Mouse (Mus musculus) CH12.LX (cell line): Measurements from ENCODE around the gene Itgb2. TPM values are rescaled to one million over a fixed set of nuclear protein-coding genes. Genes with fewer than 3 reads are reported as not detected.

Experiments used
- DNase-seq: peaks from one replicate; pipeline ENCODE4 v3.0.0-alpha.2; 2013; ENCODE audit errors: extremely low read depth
- H3K27ac ChIP-seq: 2 replicates; pipeline ENCODE4 v1.5.1; 2012; ENCODE audit warnings: low read depth, mild to moderate bottlenecking, control low read depth, moderate library complexity; ENCODE audit not compliant: insufficient read depth
- H3K27me3 ChIP-seq: replicated peaks from 2 replicates; pipeline ENCODE3; 2012; ENCODE audit warnings: inconsistent platforms
- H3K36me3 ChIP-seq, 2 experiments: replicated peaks in 1 of 2; 2 replicates each; pipeline versions ENCODE3 to v1.6.1; 2012; ENCODE audit warnings: inconsistent platforms in 1 of 2, low read length in 1 of 2, mild to moderate bottlenecking in 1 of 2, mixed read lengths in 1 of 2, moderate library complexity in 1 of 2; ENCODE audit not compliant: control insufficient read depth in 1 of 2, insufficient read depth in 1 of 2
- H3K4me1 ChIP-seq, 2 experiments: 2 replicates each; pipeline ENCODE4 v1.6.1; 2012; ENCODE audit warnings: inconsistent platforms in 1 of 2, moderate library complexity in 1 of 2; ENCODE audit not compliant: insufficient read depth in 2 of 2, control insufficient read depth in 1 of 2
- H3K4me2 ChIP-seq: 2 replicates; pipeline ENCODE4 v1.6.1; 2012; ENCODE audit warnings: low read depth, mild to moderate bottlenecking, control low read depth; ENCODE audit not compliant: poor library complexity, insufficient read depth, severe bottlenecking
- H3K4me3 ChIP-seq, 3 experiments: fragments of 150-350 bp in 1 of 3; sonication (generic) in 1 of 3; replicated peaks in 1 of 3; 2 replicates each; pipeline versions ENCODE3 to v1.5.1; 2011 to 2012; ENCODE audit warnings: low read depth in 2 of 3, low read length in 2 of 3, mild to moderate bottlenecking in 2 of 3, moderate library complexity in 2 of 3, control low read depth in 1 of 3, improper control_type of control experiment in 1 of 3, inconsistent platforms in 1 of 3, mixed read lengths in 1 of 3; ENCODE audit not compliant: poor library complexity in 1 of 3
- H3K79me2 ChIP-seq: replicated peaks from 2 replicates; pipeline ENCODE4 v1.6.1; 2012; ENCODE audit warnings: mild to moderate bottlenecking, moderate library complexity; ENCODE audit not compliant: control insufficient read depth, poor library complexity, insufficient read depth, severe bottlenecking; ENCODE audit errors: extremely low read depth
- H3K9ac ChIP-seq: 2 replicates; pipeline ENCODE4 v1.6.1; 2012; ENCODE audit warnings: low read depth, mild to moderate bottlenecking, control low read depth, moderate library complexity; ENCODE audit not compliant: insufficient read depth
- H3K9me3 ChIP-seq: replicated peaks from 2 replicates; pipeline ENCODE3; 2012; ENCODE audit warnings: low read length, inconsistent platforms, mixed read lengths
- BHLHE40 ChIP-seq: IDR thresholded peaks from 2 replicates; pipeline ENCODE4 v1.6.1; 2011; ENCODE audit warnings: mild to moderate bottlenecking, low read depth, low read length, improper control_type of control experiment
- CHD1 ChIP-seq: IDR thresholded peaks from 2 replicates; pipeline ENCODE4 v1.6.1; 2012; ENCODE audit warnings: low read depth, low read length, improper control_type of control experiment, inconsistent platforms
- CHD2 ChIP-seq: IDR thresholded peaks from 2 replicates; pipeline ENCODE4 v1.6.1; 2011; ENCODE audit warnings: low read length, improper control_type of control experiment
- E2F4 ChIP-seq: IDR thresholded peaks from 2 replicates; pipeline ENCODE4 v1.6.1; 2011; ENCODE audit warnings: low read depth, low read length, improper control_type of control experiment; ENCODE audit not compliant: insufficient replicate concordance
- EP300 ChIP-seq: IDR thresholded peaks from 2 replicates; pipeline ENCODE4 v1.6.1; 2011; ENCODE audit warnings: low read length, improper control_type of control experiment
- ETS1 ChIP-seq: conservative IDR thresholded peaks from 2 replicates; pipeline ENCODE4 v1.6.1; 2012; ENCODE audit warnings: low read depth, mild to moderate bottlenecking, inconsistent platforms, low read length, improper control_type of control experiment, moderate library complexity
- HCFC1 ChIP-seq: IDR thresholded peaks from 2 replicates; pipeline ENCODE4 v1.6.1; 2012; ENCODE audit warnings: low read depth, mild to moderate bottlenecking, inconsistent platforms, low read length, improper control_type of control experiment
- JUN ChIP-seq: IDR thresholded peaks from 2 replicates; pipeline ENCODE4 v1.6.1; 2011; ENCODE audit warnings: low read depth, mild to moderate bottlenecking, low read length, improper control_type of control experiment, moderate library complexity; ENCODE audit not compliant: insufficient read depth
- KAT2A ChIP-seq: IDR thresholded peaks from 2 replicates; pipeline ENCODE4 v1.6.1; 2012; ENCODE audit warnings: low read length, improper control_type of control experiment, inconsistent platforms; ENCODE audit not compliant: insufficient replicate concordance
- MAZ ChIP-seq: IDR thresholded peaks from 2 replicates; pipeline ENCODE4 v1.6.1; 2012; ENCODE audit warnings: low read depth, mild to moderate bottlenecking, inconsistent platforms, low read length, improper control_type of control experiment, moderate library complexity
- MEF2A ChIP-seq: IDR thresholded peaks from 2 replicates; pipeline ENCODE4 v1.6.1; 2014; ENCODE audit warnings: low read depth, mild to moderate bottlenecking, inconsistent platforms, low read length, improper control_type of control experiment, borderline replicate concordance
- MXI1 ChIP-seq: IDR thresholded peaks from 2 replicates; pipeline ENCODE4 v1.6.1; 2011; ENCODE audit warnings: mild to moderate bottlenecking, low read depth, low read length, improper control_type of control experiment
- MYC ChIP-seq: IDR thresholded peaks from 2 replicates; pipeline ENCODE4 v1.6.1; 2011; ENCODE audit warnings: low read depth, mild to moderate bottlenecking, improper control_type of control experiment, low read length
- POLR2A ChIP-seq: IDR thresholded peaks from 2 replicates; pipeline ENCODE4 v1.6.1; 2011; ENCODE audit warnings: low read depth, mild to moderate bottlenecking, improper control_type of control experiment, low read length
- POLR2AphosphoS2 ChIP-seq: IDR thresholded peaks from 2 replicates; pipeline ENCODE4 v1.6.1; 2011; ENCODE audit warnings: low read depth, low read length, improper control_type of control experiment
- RAD21 ChIP-seq: IDR thresholded peaks from 2 replicates; pipeline ENCODE4 v1.6.1; 2011; ENCODE audit warnings: low read depth, mild to moderate bottlenecking, low read length, improper control_type of control experiment, moderate library complexity
- SIN3A ChIP-seq: IDR thresholded peaks from 2 replicates; pipeline ENCODE4 v1.6.1; 2012; ENCODE audit warnings: low read length, improper control_type of control experiment, inconsistent platforms
- USF1 ChIP-seq: IDR thresholded peaks from 2 replicates; pipeline ENCODE4 v1.6.1; 2014; ENCODE audit warnings: low read depth, mild to moderate bottlenecking, inconsistent platforms, low read length, improper control_type of control experiment
- USF2 ChIP-seq: conservative IDR thresholded peaks from 2 replicates; pipeline ENCODE4 v1.6.1; 2011; ENCODE audit warnings: low read depth, low read length, improper control_type of control experiment
- ZKSCAN1 ChIP-seq: IDR thresholded peaks from 2 replicates; pipeline ENCODE4 v1.6.1; 2012; ENCODE audit warnings: low read depth, inconsistent platforms, low read length, improper control_type of control experiment, borderline replicate concordance
- ZNF384 ChIP-seq: IDR thresholded peaks from 2 replicates; pipeline ENCODE4 v1.6.1; 2012; ENCODE audit warnings: low read depth, low read length, improper control_type of control experiment, inconsistent platforms
- dilution Hi-C: fragments of 300-500 bp; cut with MboI; formaldehyde crosslinking; loops from 2 replicates; pipeline ENCODE4 v1.14.3; 2020; ENCODE audit warnings: low sequenced_read_pairs; ENCODE audit not compliant: extremely low pct_unique_long_range_greater_than_20kb, extremely low pct_ligation_motif_present
- in situ Hi-C: fragments of 300-500 bp; cut with MboI; formaldehyde crosslinking; loops from 3 replicates; pipeline ENCODE4 v1.14.3; 2019; ENCODE audit warnings: low sequenced_read_pairs, low pct_ligation_motif_present, low pct_unique_long_range_greater_than_20kb, mixed read lengths
- polyA plus RNA-seq: library from polyadenylated mRNA; unstranded; fragments of >175 nt; gene quantifications from 2 replicates; pipeline ENCODE4 v1.2.1, GENCODE M21; 2012; ENCODE audit warnings: low read depth; ENCODE audit not compliant: insufficient read length
- total RNA-seq, 2 experiments: library from RNA; depleted of rRNA; stranded (reverse); fragments of 300-350 nt in 1 of 2; fragments of >200 nt in 1 of 2; gene quantifications; 2 replicates each; pipeline ENCODE4 v1.2.3; 2012 to 2014

Gene Itgb2
- total and polyA plus RNA-seq, 3 experiments = 32.6 to 54.1 (median 40.2) TPM

DNA sequence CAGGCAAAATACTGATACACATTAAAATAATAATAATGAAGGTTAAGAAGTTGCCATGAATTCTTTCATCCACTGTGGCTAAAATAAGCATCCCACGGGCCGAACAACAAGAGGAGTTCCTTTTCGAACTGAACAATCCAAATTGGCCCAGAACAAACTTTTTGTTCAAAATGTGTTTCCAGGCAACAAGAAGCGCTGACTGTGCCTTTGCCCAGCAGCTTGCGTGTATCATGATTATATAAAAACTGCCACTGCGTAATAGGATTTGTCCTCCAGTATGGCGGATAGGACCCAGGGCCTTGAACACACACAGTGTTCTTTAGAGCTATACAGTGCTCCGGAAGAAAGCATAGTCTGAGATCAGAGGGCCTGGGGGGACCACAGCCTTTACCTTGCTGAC is 78.5 kb downstream of the Itgb2 start:
- H3K4me1 ChIP-seq = peaks cover 5 to 14% of the 10 kb centered on the region in 2 experiments

GRCm38 (mm10) chr10:77610221-77610961 is 80.3 kb downstream of the Itgb2 start:
- Histone ChIP-seq H3K27me3 (no peaks in the 10 kb centered on the region), H3K27ac (no peak overlapping the region), H3K9me3 (no peaks in the 10 kb centered on the region), H3K9ac (no peak overlapping the region), H3K79me2 (peaks cover 13% of the 10 kb centered on the region), H3K36me3 (peaks cover 31 to 72% of the 10 kb centered on the region in 2 experiments), H3K4me3 (no peak overlapping the region), H3K4me1 (peaks cover 5 to 14% of the 10 kb centered on the region in 2 experiments), H3K4me2 (no peak overlapping the region)
- DNase-seq = no peak
- in situ Hi-C loops (no loop called here), dilution Hi-C loops (no loop called here)
- no peak for TF ChIP-seq EP300
- no peak for TF ChIP-seq KAT2A
- no peak for TF ChIP-seq POLR2AphosphoS2
- no peak for TF ChIP-seq ZKSCAN1
- TF ChIP-seq JUN = no peak
- no peak for TF ChIP-seq RAD21
- TF ChIP-seq E2F4 = no peak
- TF ChIP-seq BHLHE40 = no peak
- TF ChIP-seq CHD1 = no peak
- TF ChIP-seq USF1 = no peak
- TF ChIP-seq ETS1 = no peak
- no peak for TF ChIP-seq CHD2
- no peak for TF ChIP-seq POLR2A
- no peak for TF ChIP-seq USF2
- no peak for TF ChIP-seq MYC
- TF ChIP-seq ZNF384 = no peak
- TF ChIP-seq MEF2A = no peak

More for the DNA sequence above, 78.5 kb downstream of the Itgb2 start:
- in situ Hi-C loops (no loop called here), dilution Hi-C loops (no loop called here)
- TF ChIP-seq HCFC1 = no peak
- TF ChIP-seq MXI1 = no peak
- TF ChIP-seq ZKSCAN1 = no peak
- TF ChIP-seq SIN3A = no peak
- TF ChIP-seq MAZ = no peak
- H3K4me2 ChIP-seq = no peak overlapping the region
- H3K27me3 ChIP-seq = no peaks in the 10 kb centered on the region
- H3K4me3 ChIP-seq = no peak overlapping the region
- H3K9me3 ChIP-seq = peaks cover 7% of the 10 kb centered on the region
- H3K27ac ChIP-seq = no peak overlapping the region
- H3K36me3 ChIP-seq = peaks cover 24 to 57% of the 10 kb centered on the region in 2 experiments
- DNase-seq = no peak
- no peak overlapping the region for H3K9ac ChIP-seq
- H3K79me2 ChIP-seq = peaks cover 13% of the 10 kb centered on the region
